8 mouse cellular contexts compared by ENCODE assay signal in genomic region chr8:50914615-50915014, GRCm38 (mm10).
DNase-seq lines count a peak whose midpoint lies in the region; ATAC-seq and TF ChIP-seq lines count a peak whose summit lies in the region.

No protein-coding gene starts in this region.

- no peak; the same call in none of the 2 replicates for TF ChIP-seq CTCF in left cerebral cortex, adult 2 months (IDR thresholded peaks at IDR 0.05)

- H3K27me3 ChIP-seq in forebrain, embryonic 11.5 days (ENCODE audit: control insufficient read depth, insufficient read depth, low read length) = peaks cover 6% of the 10 kb centered on the region
- H3K27me3 ChIP-seq in intestine, embryonic 16.5 days (replicated peaks; ENCODE audit: control insufficient read depth, insufficient read depth, low read length) = peaks cover 15% of the 10 kb centered on the region
- no peaks in the 10 kb centered on the region for H3K27me3 ChIP-seq in neural tube, embryonic 15.5 days (replicated peaks)

- peaks cover 3% of the 10 kb centered on the region for H3K4me1 ChIP-seq in forebrain, embryonic 11.5 days (replicated peaks; ENCODE audit: control insufficient read depth, insufficient read depth, low read length)
- peaks cover 3% of the 10 kb centered on the region; the same call in 1 of the 2 replicates for H3K4me1 ChIP-seq in intestine, embryonic 16.5 days (ENCODE audit: control insufficient read depth, insufficient read depth, low read length)
- H3K4me1 ChIP-seq in neural tube, embryonic 15.5 days = peaks cover 18% of the 10 kb centered on the region

- intact Hi-C loops in left cerebral cortex, adult 2 months (cut with DNase I) = loop anchor here (10.0 kb wide), 1 partner anchor 600 kb away; no protein-coding TSS in a partner anchor

- 21% methylated on average over 7 of the region's 7 CpGs for WGBS in forebrain, embryonic 11.5 days
- 21% methylated on average over 7 of the region's 7 CpGs for WGBS in intestine, embryonic 16.5 days
- 13% methylated on average over 7 of the region's 7 CpGs for WGBS in neural tube, embryonic 15.5 days

- H3K9ac ChIP-seq in forebrain, embryonic 11.5 days (ENCODE audit: low read length) = no peak overlapping the region
- H3K9ac ChIP-seq in intestine, embryonic 16.5 days (ENCODE audit: low read depth, low read length) = no peak overlapping the region
- peak overlapping the region; percentile 73 for H3K9ac ChIP-seq in neural tube, embryonic 15.5 days (replicated peaks)

- H3K36me3 ChIP-seq in forebrain, embryonic 11.5 days (ENCODE audit: control insufficient read depth, insufficient read depth, low read length) = no peaks in the 10 kb centered on the region
- H3K36me3 ChIP-seq in intestine, embryonic 16.5 days (ENCODE audit: control insufficient read depth, insufficient read depth, low read length) = no peaks in the 10 kb centered on the region
- no peaks in the 10 kb centered on the region for H3K36me3 ChIP-seq in neural tube, embryonic 15.5 days

- peak overlapping the region; percentile 98; the same call in 1 of the 2 replicates for H3K4me2 ChIP-seq in forebrain, embryonic 11.5 days (ENCODE audit: low read depth, low read length, severe bottlenecking)
- H3K4me2 ChIP-seq in intestine, embryonic 16.5 days (ENCODE audit: low read depth, low read length) = no peak overlapping the region
- peak overlapping the region; percentile 98 for H3K4me2 ChIP-seq in neural tube, embryonic 15.5 days

- no peaks in the 10 kb centered on the region for H3K9me3 ChIP-seq in forebrain, embryonic 11.5 days (ENCODE audit: control insufficient read depth, low read length)
- H3K9me3 ChIP-seq in intestine, embryonic 16.5 days (ENCODE audit: control insufficient read depth, low read length) = no peaks in the 10 kb centered on the region
- H3K9me3 ChIP-seq in neural tube, embryonic 15.5 days (replicated peaks) = no peaks in the 10 kb centered on the region

- peak overlapping the region; percentile 56 for H3K4me3 ChIP-seq in left cerebral cortex, adult 2 months
- H3K4me3 ChIP-seq in forebrain, embryonic 11.5 days (ENCODE audit: low read depth, low read length) = 0 out of 2 replicates have a peak overlapping the region, but pooled peaks have one; percentile 59
- 0 out of 2 replicates have a peak overlapping the region, but pooled peaks have one; percentile 56 for H3K4me3 ChIP-seq in intestine, embryonic 16.5 days (ENCODE audit: low read length)
- peak overlapping the region; percentile 72 for H3K4me3 ChIP-seq in neural tube, embryonic 15.5 days (replicated peaks)

- DNase-seq in left cerebral cortex, adult 2 months (ENCODE audit: extremely low spot score in 1 of 2, low spot score in 2 of 2) = no peak
- DNase-seq in left cerebral cortex, adult 18-20 months (ENCODE audit: low spot score in 2 of 2) = no peak
- no peak for DNase-seq in forebrain, embryonic 11.5 days (ENCODE audit: low spot score)
- DNase-seq in frontal cortex, postnatal 10 days (ENCODE audit: low spot score in 2 of 2) = no peak
- DNase-seq in cerebellum, adult 11-12 months = no peak

- no peak for ATAC-seq in forebrain, embryonic 11.5 days (replicated peaks; ENCODE audit: low FRiP score)
- ATAC-seq in intestine, embryonic 16.5 days = no peak
- no peak for ATAC-seq in neural tube, embryonic 15.5 days (ENCODE audit: low FRiP score)
- ATAC-seq in activated CD4-positive, CD25-positive, alpha-beta regulatory T cell, adult 4 months = no peak

- no peak overlapping the region for H3K27ac ChIP-seq in left cerebral cortex, adult 2 months
- H3K27ac ChIP-seq in forebrain, embryonic 11.5 days (ENCODE audit: low read depth, low read length) = no peak overlapping the region
- no peak overlapping the region for H3K27ac ChIP-seq in intestine, embryonic 16.5 days (ENCODE audit: low read length)
- peak overlapping the region; percentile 85; the same call in 1 of the 2 replicates for H3K27ac ChIP-seq in neural tube, embryonic 15.5 days (replicated peaks)
